Mouse (Mus musculus) gastrocnemius, postnatal 25 days (tissue): ENCODE results near the gene Stt3b. TPM values are rescaled to one million over a fixed set of nuclear protein-coding genes. Genes with fewer than 3 reads are reported as not detected.
"Not testable (repeated sequence)": the region's sequence is repeated elsewhere in the genome, so short reads cannot be mapped to it uniquely, and the experiment has no call there.

Experiments
- DNase-seq: peaks from one replicate; pipeline ENCODE4 v3.0.0; 2022
- total RNA-seq, 2 experiments: library from RNA; stranded (reverse); gene quantifications; 1 replicate in 1 of 2; 2 replicates in 1 of 2; pipeline ENCODE4 v1.2.3; 2021

Stt3b gene
- total RNA-seq, 2 experiments from 2014 or later: 67.5 to 69.2 TPM

DNA sequence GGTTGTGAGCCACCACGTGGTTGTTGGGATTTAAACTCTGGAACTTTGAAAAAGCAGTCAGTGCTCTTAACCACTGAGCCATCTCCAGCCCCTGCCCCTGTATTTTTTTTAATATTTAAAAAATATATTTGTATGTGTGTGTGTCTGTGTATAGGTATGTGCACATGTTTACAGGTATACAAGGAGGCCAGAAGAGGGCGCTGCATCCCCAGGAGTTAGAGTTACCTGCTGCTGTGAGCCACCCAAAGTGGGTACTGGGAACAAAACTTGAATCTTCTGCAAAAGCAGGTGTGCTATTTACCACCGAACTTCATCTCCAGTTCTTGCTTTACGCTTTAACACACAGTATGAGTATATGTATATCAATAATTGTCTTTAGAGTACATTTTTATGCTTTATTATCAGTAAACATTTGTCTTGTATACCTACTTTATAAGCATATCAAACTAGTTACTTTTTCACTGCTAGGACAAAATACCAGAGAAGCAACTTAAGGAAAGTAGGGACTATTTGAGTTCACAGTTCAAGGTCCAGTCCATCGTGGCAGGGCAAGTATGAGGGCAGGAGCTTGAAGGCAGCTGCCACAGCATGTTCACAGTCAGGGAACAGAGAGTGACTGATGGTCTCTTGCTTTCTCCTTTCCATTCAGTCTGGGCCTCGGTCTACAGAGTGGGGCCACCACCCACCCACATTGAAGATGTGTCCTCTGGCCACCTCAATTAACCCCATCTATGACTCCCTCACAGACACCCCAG lies 8.6 kb upstream of the Stt3b start:
- DNase-seq: no peak

DNA sequence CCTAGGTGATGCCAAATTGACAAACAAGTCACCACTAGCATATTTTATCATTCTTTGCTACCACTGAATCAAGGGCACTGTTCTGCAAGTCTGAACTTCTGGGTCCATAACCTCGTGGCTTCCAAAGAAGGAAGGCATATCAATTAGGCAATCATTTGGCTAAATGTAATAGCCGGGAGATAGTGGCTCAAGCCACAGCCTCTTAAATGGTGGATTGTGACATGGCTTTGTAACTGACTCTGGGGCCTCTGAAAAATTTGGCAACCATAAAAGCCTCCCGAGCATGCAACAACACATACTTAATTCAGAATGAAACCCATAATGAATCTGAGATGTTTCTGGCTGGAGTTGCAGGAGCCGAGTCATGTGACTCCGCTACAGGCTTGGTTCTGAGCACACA lies 6.8 kb upstream of the Stt3b start:
- DNase-seq: no peak

DNA sequence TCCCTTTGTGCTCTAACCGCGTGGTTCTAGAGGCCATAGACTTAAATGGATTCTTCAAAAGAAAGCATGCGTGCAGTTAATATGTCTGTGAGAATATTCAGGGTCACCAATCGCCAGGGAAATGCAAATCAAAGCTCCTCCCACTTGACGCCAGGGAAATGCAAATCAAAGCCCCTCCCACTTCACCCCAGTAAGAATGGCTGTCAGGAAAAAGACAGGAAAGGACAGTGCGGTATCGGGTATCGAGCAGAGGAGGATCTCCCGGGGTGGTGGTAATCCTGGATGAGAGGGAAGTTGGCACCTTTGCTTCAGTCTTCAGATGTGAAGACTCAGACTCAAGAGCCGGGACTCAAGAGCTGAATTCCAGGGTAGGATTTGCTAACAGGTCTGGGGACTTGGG lies 4.3 kb upstream of the Stt3b start:
- DNase-seq: no peak

DNA sequence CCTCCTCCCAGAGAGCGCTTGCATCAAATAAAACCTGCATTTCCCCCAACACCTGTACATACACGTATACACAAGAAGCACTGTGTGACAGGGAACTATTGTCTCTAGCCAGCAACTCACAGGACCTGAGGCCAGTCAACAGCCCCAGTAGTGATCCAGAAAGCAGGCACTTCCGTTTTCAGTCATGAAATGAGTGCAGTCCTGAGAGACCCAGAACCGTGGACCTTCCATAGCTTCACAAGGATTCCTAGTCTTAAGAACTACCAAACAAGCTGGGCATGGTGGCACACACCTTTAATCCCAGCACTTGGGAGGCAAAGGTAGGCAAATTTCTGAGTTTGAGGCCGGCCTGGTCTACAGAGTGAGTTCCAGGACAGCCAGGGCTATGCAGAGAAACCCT lies 3.6 kb upstream of the Stt3b start:
- DNase-seq: no peak

DNA sequence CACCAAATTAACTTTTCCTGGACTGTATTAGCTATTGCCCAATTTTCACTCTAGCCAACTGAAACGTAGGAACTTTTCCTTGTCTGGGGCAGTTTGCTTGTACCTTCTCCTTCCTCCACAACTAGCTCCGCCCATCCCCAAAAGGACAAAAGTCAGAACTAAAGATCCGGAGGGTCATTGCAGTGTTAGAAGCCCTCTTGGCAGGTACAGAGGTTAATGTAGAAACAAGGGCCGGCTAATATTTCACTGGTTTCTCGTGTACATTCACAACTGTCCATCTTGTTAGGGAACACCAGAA lies 951 bp upstream of the Stt3b start:
- DNase-seq: no peak

DNA sequence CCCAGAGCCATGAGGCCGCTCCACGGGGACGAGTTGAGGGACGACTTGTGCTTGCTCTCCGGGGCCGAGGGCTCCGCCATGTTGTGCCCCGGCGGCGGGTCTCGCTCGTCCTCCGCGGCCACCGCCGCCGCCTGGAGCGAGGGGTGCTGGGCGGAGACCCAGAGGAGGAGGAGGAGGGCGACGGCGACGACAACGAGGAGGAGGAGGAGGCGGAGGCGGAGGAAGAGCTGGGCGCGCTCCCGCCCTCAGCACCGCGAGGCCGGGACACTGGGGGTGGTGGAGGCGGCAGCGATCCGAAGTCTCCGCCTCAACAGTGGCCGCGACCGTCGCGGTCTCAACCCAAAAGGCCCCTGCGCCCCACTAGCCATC lies 260 bp downstream of the Stt3b start:
- DNase-seq: no peak

DNA sequence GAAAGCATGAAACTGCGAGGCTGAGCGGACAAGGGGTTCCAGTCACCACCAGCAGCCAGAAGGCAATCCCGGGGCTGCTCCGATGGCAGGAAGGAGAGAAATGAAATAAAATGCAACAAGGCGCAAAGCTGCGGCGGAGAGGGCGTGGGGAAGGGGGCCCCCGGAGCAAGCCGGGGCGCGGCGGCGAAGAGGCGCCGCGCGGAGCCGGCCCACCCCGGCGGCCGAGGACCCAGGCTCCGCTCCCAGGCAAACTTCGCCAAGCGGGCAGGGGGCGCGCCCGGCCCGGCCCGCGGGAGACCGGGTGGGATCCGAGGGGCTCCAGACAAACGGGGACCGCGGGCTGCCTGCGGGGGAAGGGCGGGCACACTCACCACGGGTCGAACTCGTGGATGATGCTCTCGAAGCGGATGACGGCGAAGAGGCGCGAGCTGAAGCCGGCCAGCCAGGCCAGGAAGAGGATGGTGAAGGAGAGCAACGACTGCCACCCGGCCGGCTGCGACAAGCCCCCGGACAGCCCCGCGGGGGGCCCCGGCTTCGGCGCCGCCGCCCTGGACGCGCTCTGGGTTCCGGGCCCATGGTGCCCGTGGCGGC lies 745 bp downstream of the Stt3b start:
- DNase-seq: no peak

DNA sequence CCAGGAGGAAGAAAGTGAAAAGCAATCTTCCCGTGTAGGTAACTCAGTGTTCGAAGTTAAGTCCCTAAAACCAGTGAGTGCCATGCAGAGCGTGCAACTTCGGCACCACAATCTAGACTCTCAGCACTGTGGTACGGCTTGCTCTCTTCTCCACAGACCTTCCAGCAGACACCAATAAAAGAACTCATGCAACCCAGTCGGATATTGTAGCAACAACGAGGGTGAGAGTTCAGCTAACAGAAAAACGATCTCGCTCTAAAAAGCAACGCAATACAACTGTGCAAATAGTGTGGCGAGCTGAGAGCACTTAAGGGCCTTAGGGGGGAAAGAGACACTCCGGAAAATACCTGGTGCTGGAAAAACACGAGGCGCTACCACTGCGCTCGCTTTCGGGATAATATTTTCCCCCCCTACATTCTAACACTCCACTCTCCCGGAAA lies 1.3 kb downstream of the Stt3b start:
- peak; percentile 15 for DNase-seq

DNA sequence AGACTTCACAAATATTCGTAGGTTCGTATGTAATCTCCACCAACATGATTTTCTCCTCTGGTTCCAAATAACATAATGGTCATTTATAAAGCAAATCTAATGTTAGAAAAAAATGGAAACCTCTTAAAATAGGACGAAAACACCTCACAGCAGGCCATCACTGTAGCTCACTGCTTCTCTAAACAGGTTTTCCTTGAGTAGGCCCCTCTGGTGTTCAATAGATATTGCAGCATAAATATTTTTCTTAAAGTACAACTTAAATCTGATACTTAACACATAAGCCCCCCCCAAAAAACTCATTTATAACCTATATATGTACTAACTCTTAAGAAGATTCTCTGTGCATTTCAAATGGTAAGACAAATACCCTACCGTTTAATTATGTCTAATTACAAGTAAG lies 1.8 kb downstream of the Stt3b start:
- no peak for DNase-seq

DNA sequence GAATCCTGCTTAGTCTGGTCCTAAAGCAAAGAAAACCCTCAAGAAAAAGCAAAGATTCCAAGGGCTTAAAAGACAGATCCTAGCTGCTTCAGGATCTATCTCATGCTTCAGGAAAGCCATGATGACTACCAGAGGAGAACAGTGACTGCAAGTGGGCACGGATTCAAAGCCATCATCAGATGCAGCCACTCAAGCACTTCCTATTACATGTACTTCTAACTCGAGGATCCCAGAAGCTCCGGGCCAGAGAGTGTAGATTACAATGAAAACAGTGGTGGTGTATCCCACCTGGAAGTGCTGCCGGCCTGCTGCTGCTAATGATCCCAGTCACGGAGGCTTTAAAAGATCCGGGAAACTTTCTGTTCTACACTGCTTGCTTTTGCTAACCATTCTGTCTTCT lies 4.0 kb downstream of the Stt3b start:
- DNase-seq: no peak

DNA sequence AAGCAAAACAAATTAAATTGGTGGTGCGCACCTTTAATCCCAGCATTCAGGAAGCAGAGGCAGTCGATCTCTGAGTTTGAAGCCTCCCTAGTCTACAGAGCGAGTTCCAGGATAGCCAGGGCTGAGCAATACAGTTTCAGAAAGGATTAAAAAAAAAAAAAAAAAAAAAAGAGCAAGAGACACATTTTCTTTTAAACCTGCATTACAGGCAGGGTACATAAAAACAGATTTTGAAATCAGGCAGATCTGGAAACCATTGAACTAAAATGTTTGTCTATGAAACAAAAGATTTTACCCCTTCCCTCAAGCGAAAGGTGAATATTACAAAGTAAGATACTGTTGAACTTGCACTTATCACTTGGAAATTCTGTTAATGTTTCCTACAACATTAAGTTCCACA lies 6.1 kb downstream of the Stt3b start:
- no peak for DNase-seq

DNA sequence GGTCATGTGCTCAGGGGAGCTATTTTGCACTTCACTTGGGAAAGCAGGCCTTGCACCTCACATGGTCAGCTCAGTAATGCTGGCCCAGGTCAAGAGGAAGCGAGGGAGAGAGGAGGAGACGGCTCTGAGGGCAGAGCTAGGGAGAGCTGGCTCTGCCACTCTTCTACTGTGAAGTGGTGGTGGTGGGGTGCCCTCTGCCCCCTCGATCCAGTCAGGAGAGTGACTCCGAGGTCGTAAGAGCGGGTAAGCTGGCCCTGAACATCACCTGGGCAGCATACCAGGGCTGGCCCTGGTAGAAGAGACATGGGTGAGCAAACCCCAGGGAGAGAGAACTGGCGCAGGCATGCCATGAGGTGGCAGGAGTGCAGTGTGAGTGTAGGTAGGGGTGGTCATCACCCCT lies 8.6 kb downstream of the Stt3b start:
- no peak for DNase-seq

DNA sequence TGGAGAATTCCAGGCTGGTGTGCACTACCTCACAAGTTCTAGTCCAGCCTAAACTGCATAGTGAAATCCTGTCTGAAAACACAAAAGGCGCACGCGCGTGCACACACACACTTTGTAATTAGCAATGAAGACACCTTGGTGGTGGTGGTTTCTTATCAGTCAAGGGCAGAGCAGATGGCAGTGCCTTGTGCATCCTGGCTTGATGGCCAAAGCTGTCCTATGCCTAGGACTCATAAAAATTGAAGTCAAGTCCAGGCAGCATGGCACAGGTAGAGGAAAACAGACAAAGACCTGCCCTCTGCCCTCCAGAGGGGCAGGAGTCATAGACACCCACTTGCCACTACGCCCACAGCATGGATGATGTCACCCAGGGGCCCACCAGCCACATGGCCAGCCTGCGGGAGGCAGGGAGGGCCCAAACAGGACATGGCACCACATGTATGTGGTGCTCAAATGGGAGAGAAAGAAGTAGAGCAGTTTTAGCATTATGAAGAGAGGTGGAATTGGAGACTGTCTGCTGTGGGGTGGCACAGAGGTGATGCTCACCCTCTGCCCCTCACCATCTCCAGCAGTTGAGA lies 9.1 kb downstream of the Stt3b start:
- DNase-seq: no peak

DNA sequence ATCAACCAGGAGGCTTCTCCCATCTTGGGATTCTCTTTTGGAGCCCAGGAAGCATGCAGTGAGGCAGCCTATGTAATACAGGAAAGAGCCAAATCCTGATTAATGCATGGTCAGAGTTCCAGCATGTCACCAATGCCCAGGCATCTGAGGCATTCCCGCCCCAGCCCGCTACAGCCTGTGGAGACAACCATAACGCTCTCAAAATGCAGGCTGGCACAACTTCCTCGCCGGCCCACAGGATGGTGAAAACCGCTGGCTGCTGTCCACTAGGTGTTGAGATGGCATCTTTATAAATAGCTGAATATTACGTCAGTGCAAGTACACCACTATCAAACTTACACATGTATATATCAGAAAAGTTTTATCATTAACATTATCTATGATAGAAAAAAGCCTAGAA lies 13.5 kb downstream of the Stt3b start:
- DNase-seq: peak; percentile 13

DNA sequence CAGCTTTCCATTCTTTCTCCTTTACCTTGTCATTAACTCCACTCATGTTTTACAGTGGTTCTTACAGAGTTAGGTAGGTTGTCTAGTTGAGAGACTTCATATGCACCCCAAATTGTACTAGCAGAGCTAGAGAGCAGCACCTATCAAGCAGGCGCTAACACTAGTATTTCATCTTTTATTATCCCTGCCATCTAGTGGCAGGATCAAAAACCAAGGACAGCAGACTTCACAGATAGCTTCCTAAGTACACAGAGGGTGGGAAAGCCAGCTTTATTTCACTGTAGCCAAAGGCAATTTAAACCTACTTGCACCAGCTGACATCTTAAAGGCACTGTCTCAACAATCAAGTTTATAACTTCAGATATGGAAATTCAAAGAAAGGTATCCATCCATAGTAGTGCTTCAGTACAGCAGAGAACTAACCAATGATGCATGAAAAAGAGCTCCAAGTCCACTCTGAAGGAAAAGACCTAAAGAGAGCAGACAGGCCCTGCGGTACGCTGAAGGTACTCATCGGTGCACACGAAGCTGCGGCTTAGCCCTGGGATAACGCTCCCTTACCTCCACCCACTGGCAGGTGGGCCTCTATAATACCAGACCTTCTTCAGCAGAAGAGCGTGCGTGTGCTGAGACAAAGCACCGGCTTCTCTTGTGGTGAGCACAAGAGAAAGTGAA lies 16.2 kb downstream of the Stt3b start:
- no peak for DNase-seq

DNA sequence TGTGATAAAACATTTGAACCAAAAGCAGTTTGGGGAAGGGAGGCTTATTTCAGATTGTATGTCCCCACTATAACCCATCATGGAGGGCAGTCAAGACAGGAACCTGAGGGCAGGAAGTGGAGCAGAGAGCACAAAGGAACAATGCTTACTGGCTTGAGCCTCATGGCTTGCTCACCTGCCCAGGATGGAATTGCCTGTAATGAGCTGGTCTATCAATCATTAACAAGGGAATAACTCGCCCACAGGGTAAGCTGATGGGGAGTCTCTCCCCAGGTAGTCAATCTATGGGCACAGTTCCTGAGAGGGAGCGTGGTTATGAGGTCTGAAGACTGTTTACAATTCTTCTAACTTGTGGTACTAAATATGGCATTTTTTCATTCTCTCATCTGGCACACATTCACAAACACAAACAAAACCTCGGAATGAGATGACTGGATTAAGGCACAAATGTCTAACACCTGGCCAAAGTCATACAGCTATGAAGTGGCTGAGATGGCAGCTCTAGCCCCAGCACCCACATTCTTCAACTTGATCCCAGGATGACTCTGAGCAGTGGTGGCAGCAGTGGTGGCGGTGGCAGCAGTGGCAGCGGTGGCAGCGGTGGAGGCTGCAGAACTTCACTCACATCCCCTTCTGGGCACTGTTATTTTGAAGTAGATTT lies 22.3 kb downstream of the Stt3b start:
- DNase-seq: no peak

DNA sequence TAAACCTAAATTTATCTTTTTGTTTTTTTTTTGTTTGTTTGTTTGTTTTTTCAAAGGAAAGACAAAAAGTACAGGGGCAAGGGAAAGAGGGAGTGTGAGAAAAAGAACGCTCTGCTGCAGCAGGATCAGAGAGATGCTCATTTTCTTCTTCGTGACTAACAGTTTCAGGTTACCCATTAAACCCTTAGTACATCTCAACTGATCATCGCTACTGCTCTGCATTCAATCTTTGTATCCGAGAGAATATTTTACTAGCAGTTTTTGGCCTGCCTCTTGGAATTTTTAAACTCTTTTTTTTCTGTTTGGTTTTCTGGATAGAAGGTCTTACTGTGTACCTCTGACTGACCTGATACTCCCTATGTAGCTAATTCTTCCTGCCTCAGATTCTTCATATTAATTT lies 25.8 kb downstream of the Stt3b start:
- DNase-seq: no peak

DNA sequence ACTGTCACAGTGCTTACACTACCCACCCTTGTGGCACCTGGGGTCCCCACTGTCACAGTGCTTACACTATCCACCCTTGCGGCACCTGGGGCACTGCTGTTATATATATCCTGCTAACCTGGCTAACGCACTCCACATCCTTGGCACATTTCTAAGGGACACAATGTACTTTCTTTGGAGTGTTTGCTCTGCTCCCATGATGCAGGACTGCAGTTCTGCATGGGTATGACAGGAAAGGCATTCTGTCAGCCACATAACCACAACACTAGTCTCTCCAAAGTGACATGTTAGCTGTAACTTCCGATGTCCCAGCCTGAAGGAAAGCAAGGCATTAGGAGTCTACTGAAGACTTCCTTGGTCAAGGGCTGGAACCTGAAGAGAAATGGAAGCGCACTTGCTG lies 26.8 kb downstream of the Stt3b start:
- no peak for DNase-seq

DNA sequence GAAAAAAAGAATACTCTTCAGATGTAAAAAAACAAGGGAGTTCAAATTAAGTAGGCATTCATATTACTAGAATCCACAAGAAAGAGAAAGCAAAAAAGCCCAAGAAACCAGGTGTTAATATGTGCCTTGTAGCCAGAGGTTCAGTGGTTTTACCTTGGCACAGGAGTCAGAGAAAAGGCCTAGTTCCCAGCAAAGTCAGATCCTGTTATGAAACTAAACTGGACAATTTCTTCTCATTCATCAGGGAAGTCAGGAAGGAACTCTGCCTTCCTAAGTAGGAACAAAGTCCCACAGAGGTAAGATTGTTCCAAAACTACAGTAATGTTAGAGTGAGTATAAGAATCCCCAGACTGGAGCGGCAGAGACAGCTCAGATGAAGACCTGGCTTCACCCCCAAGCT lies 31.6 kb downstream of the Stt3b start:
- no peak for DNase-seq

DNA sequence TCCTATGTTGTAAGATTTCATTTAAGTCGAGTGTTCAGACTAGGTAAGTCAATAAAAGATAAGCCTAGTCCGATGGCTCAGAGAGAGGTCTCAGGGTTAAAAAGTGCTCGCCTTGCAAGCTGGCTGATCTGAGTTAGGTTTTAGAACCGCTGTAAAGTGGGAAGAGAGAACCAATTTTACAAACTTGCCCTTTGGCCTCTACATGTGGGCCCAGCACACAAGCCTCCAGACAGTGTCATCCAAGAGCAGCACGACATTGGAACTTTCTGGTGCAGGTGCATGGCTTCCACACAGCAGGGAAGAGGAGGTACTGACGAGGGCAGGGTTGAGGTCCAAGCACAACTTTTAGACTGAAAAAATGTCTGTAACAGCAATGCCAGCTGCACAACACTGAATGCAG lies 35.4 kb downstream of the Stt3b start:
- DNase-seq: no peak

DNA sequence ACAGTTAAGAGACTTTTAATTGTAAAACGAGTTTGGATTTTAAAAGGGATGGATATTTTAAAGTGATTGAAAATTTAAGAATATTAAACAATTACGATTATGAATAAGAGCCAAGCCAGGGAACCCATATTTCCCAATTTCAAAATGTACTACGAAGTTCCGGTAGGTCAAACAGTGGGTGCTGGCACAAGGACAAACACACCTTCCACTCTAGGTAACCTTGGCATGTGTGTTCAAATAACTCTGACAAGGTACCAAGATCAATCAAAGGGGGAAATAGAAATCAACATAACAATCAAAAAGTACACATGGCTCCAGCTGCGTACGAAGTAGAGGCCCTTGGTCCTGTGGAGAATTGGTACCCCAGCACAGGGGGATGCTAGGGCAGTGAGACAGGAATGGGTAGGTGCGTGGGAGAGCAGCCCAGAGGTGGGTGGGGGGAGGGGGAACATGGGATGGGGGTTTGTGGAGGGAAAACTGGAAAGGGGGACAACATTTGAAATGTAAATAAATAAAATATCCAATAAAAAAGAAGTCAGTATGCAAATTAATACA lies 37.0 kb downstream of the Stt3b start:
- no peak for DNase-seq

DNA sequence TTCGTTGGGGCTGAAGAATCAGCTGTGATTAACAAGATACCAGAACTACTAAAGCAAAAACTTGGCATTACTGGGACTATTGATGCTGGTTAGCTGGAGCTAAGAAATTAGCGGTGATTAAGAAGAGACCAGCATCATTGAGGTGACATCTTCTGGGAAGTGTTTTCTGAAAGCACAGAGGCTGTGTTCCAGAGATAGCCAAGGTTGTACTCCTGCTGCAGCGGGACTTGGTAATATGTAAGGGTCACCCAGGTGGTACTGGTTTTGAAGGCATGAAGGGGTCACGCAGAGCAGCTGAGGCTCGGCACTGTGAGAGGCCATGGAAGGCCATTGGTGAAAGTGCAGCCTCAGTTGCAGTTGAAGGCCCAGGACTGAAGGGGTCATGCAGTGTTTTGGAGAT lies 37.8 kb downstream of the Stt3b start:
- not testable (repeated sequence) for DNase-seq

DNA sequence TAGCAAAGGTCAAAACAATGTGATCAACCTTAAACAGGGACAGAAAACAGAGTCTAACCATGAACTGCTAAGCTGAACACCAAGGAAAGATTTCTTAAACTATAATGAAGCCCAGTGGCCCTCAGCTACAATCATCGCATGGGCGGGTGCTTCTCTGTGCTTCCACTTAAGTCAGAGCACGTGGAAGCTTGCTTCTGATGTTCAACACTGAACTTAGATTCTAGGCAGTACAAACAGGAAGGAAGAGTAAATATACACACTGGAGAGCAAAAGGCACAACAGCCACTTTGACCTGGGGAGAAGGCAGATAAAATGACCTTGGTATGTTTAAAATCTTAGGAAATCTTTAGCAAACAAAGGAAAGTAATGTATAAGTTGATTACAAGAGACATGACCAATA lies 38.7 kb downstream of the Stt3b start:
- DNase-seq: no peak
